Mouse (Mus musculus): Measurements from ENCODE around the gene Gm13287.
"Not testable (repeated sequence)": the region's sequence is repeated elsewhere in the genome, so short reads cannot be mapped to it uniquely, and the experiment has no call there.

The Gm13287 gene

GRCm38 (mm10) chr4:88793936-88794675 lies 8.9 kb upstream of the Gm13287 start, which contains the start of gene Gm13275:
Gene Gm13275 (plus strand): TSS chr4:88794487.
- not testable (repeated sequence) for DNase-seq (ENCODE audit: extremely low read depth, low read depth, low spot score)

GRCm38 (mm10) chr4:88797097-88797496 lies 6.0 kb upstream of the Gm13287 start, which contains the start of gene Gm13279:
Gene Gm13279 (plus strand): TSS chr4:88797397.
- DNase-seq (ENCODE audit: extremely low read depth, low read depth, low spot score) = not testable (repeated sequence)

GRCm38 (mm10) chr4:88799365-88799764 lies 3.7 kb upstream of the Gm13287 start, which contains the start of gene Gm13285:
Gene Gm13285 (plus strand): TSS chr4:88799665.
- not testable (repeated sequence) for DNase-seq (ENCODE audit: extremely low read depth, low read depth, low spot score)

- not testable (repeated sequence) for DNase-seq (ENCODE audit: extremely low read depth, low read depth, low spot score)
Measured at GRCm38 (mm10) chr4:88805231-88805630, 2.2 kb downstream of the Gm13287 start, which contains the start of gene Gm13288. Gene Gm13288 (plus strand): TSS chr4:88805531.

GRCm38 (mm10) chr4:88805761-88806160 lies 2.7 kb downstream of the Gm13287 start:
- DNase-seq (ENCODE audit: extremely low read depth, low read depth, low spot score) = not testable (repeated sequence)

- no peak for DNase-seq (ENCODE audit: extremely low read depth, low read depth, low spot score)
Measured at GRCm38 (mm10) chr4:88815928-88816327, 12.9 kb downstream of the Gm13287 start, which contains the start of gene Ifna7. Gene Ifna7 (plus strand): TSS chr4:88816228.

GRCm38 (mm10) chr4:88819659-88820058 lies 16.6 kb downstream of the Gm13287 start, which contains the start of gene Ifna11:
Gene Ifna11 (plus strand): TSS chr4:88819959.
- DNase-seq (ENCODE audit: extremely low read depth, low read depth, low spot score) = no peak

GRCm38 (mm10) chr4:88822995-88823394 lies 19.9 kb downstream of the Gm13287 start:
- DNase-seq (ENCODE audit: extremely low read depth, low read depth, low spot score) = no peak

GRCm38 (mm10) chr4:88827116-88827515 lies 24.1 kb downstream of the Gm13287 start, which contains the start of gene Ifna6:
Gene Ifna6 (plus strand): TSS chr4:88827416.
- DNase-seq (ENCODE audit: extremely low read depth, low read depth, low spot score) = not testable (repeated sequence)

- DNase-seq (ENCODE audit: extremely low read depth, low read depth, low spot score) = no peak
Measured at GRCm38 (mm10) chr4:88830523-88830922, 27.5 kb downstream of the Gm13287 start.

GRCm38 (mm10) chr4:88835225-88835624 lies 32.2 kb downstream of the Gm13287 start, which contains the start of gene Ifna5:
Gene Ifna5 (plus strand): TSS chr4:88835525.
- not testable (repeated sequence) for DNase-seq (ENCODE audit: extremely low read depth, low read depth, low spot score)

GRCm38 (mm10) chr4:88838828-88839227 lies 35.8 kb downstream of the Gm13287 start:
- no peak for DNase-seq (ENCODE audit: extremely low read depth, low read depth, low spot score)

GRCm38 (mm10) chr4:88840058-88840457 lies 37.0 kb downstream of the Gm13287 start:
- DNase-seq (ENCODE audit: extremely low read depth, low read depth, low spot score) = no peak

GRCm38 (mm10) chr4:88841438-88841911 lies 38.4 kb downstream of the Gm13287 start, which contains the start of gene Ifna4:
Gene Ifna4 (plus strand): TSS chr4:88841861.
- no peak for DNase-seq (ENCODE audit: extremely low read depth, low read depth, low spot score)

- no peak for DNase-seq (ENCODE audit: extremely low read depth, low read depth, low spot score)
Measured at GRCm38 (mm10) chr4:88845334-88845733, 42.3 kb downstream of the Gm13287 start.

- no peak for DNase-seq (ENCODE audit: extremely low read depth, low read depth, low spot score)
Measured at GRCm38 (mm10) chr4:88849698-88850097, 46.6 kb downstream of the Gm13287 start, which contains the start of gene Ifna1. Gene Ifna1 (plus strand): TSS chr4:88850087.

GRCm38 (mm10) chr4:88851026-88851763 lies 48.1 kb downstream of the Gm13287 start:
- DNase-seq (ENCODE audit: extremely low read depth, low read depth, low spot score) = no peak
